Mouse (Mus musculus): ENCODE data around the gene Zfp385a. TPM values are rescaled to one million over a fixed set of nuclear protein-coding genes. Genes with fewer than 3 reads are reported as not detected.

The Zfp385a gene
- total RNA-seq, 2 experiments from 2014 or later: 3.2 to 11.5 TPM

Other genes with a start within 250 kb of the Zfp385a start
- 2.1 and 4.5 TPM in 2 replicates for gene Smug1, start 173.0 kb downstream of the Zfp385a start, total RNA-seq (2015)
- gene Smug1, start 173.0 kb downstream of the Zfp385a start, total RNA-seq (2017): 3.8 and 4.2 TPM in 2 replicates
- 112 and 119 TPM in 2 replicates for gene Cbx5, start 100.3 kb downstream of the Zfp385a start, total RNA-seq (2015)
- gene Cbx5, start 100.3 kb downstream of the Zfp385a start, total RNA-seq (2017): 194 and 261 TPM in 2 replicates
- gene Hnrnpa1, start 99.7 kb downstream of the Zfp385a start, total RNA-seq (2015): 700 and 701 TPM in 2 replicates
- gene Hnrnpa1, start 99.7 kb downstream of the Zfp385a start, total RNA-seq (2017): 1,324 and 1,596 TPM in 2 replicates
- 115 and 140 TPM in 2 replicates for gene Nfe2, start 81.7 kb downstream of the Zfp385a start, total RNA-seq (2015)
- 126 and 148 TPM in 2 replicates for gene Nfe2, start 81.7 kb downstream of the Zfp385a start, total RNA-seq (2017)
- 245 and 256 TPM in 2 replicates for gene Copz1, start 67.4 kb downstream of the Zfp385a start, total RNA-seq (2015)
- 75.9 and 91.4 TPM in 2 replicates for gene Copz1, start 67.4 kb downstream of the Zfp385a start, total RNA-seq (2017)
- 1.8 and 3.4 TPM in 2 replicates for gene Gpr84, start 29.5 kb downstream of the Zfp385a start, total RNA-seq (2015)
- gene Gpr84, start 29.5 kb downstream of the Zfp385a start, total RNA-seq (2017): 1.8 and 2.3 TPM in 2 replicates
- 16.4 and 17.3 TPM in 2 replicates for gene Itga5, start 26.7 kb upstream of the Zfp385a start, total RNA-seq (2015)
- 8.4 and 10.5 TPM in 2 replicates for gene Itga5, start 26.7 kb upstream of the Zfp385a start, total RNA-seq (2017)
- gene Gtsf1, start 90.4 kb upstream of the Zfp385a start, total RNA-seq (2015): not detected in 2 replicates
- 0.27 TPM in 1 of 2 replicates, not detected in the other for gene Gtsf1, start 90.4 kb upstream of the Zfp385a start, total RNA-seq (2017)
- not detected in 2 replicates for gene Gtsf2, start 108.4 kb upstream of the Zfp385a start, total RNA-seq (2015)
- gene Gtsf2, start 108.4 kb upstream of the Zfp385a start, total RNA-seq (2017): not detected in 2 replicates
- 65.0 and 67.1 TPM in 2 replicates for gene Nckap1l, start 113.7 kb upstream of the Zfp385a start, total RNA-seq (2015)
- 90.8 and 94.4 TPM in 2 replicates for gene Nckap1l, start 113.7 kb upstream of the Zfp385a start, total RNA-seq (2017)
- gene Pde1b, start 162.9 kb upstream of the Zfp385a start, total RNA-seq (2015): 3.8 and 3.9 TPM in 2 replicates
- 1.3 and 3.3 TPM in 2 replicates for gene Pde1b, start 162.9 kb upstream of the Zfp385a start, total RNA-seq (2017)
- gene Ppp1r1a, start 197.9 kb upstream of the Zfp385a start, total RNA-seq (2015): not detected in 2 replicates
- gene Ppp1r1a, start 197.9 kb upstream of the Zfp385a start, total RNA-seq (2017): not detected in 2 replicates
- not detected in 2 replicates for gene Glycam1, start 225.0 kb upstream of the Zfp385a start, total RNA-seq (2015)
- gene Glycam1, start 225.0 kb upstream of the Zfp385a start, total RNA-seq (2017): not detected in 2 replicates